Mouse (Mus musculus): Measurements from ENCODE around the gene Tmem218. TPM values are rescaled to one million over a fixed set of nuclear protein-coding genes. Genes with fewer than 3 reads are reported as not detected.

Gene Tmem218
- polyA plus RNA-seq, 1 experiment from 2014 or later: 3.8 TPM

DNA sequence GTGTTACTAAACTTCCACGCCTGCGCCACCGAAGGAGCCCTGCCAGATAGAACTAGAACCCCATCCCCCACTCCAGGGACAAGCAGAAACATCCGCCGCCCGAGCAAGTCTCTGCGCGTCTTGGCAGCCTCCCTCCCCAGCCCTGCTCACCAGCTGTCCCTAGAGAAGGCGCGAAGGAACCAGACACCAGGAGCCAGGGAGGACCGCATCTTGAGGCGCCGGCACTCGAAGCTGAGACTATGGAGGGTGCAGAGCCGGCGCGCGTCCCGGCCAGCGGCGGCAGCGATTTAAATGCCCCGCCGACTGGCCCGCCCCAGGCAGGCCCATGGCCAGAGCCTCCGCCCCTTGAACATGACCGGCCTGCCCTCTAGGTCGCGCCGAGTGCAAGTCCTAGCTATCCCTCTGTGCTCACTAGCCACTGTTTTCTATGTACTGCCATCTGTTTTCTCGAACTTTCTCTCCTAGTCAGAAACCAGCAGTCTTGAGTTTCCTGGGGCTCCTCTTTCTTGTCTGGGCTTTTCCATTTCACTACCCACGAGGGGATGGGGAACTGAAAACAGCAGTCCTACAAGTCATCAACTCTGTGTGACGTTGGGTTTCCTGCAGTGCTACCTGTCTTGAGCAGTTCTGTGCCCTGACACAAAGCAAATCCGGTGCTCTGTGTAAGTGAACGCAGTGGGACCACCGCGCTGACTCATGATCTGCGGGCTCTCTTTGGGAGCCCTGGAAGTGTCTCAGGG is 47.3 kb downstream of the Tmem218 start, which contains the start of gene Slc37a2:
TSS of gene Slc37a2 (minus strand) at position 590 of the 740 bp plus-strand sequence.
- Histone ChIP-seq H3K4me1 (replicated peaks) (peaks cover 6% of the 10 kb centered on the region), H3K9me3 (replicated peaks) (no peaks in the 10 kb centered on the region), H3K27ac (no peak within 1 kb of the TSS), H3K27me3 (peaks cover 26% of the 10 kb centered on the region), H3K4me3 (replicated peaks) (peak within 1 kb of the TSS; percentile 51), H3K36me3 (no peaks in the 10 kb centered on the region), H3K4me2 (peak within 1 kb of the TSS; percentile 59), H3K9ac (peak within 1 kb of the TSS; percentile 29; the same call in 1 of the 2 replicates)
- WGBS (ENCODE audit: insufficient replicate concordance): 2% methylated on average over 38 of the region's 38 CpGs
- DNase-seq (no peak), ATAC-seq (ENCODE audit: low read depth) (peak; percentile 82)

DNA sequence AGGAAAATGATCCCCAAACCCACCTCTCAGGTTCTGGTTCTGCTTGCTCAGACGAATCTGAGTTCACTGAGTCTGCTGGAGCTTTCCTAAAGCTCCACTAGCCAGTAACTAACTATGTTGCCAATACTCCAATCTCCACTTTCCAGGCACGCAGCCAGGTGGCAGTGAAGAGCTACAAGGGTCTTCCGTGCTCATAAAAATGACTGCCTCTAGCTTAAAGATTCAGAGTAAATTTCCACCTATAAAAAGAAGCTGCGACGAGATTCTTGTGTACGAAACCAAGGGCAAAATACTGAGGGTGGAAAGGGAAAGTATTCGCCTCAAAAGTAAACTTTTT is 47.8 kb downstream of the Tmem218 start:
- DNase-seq: no peak
- WGBS (ENCODE audit: insufficient replicate concordance): 22% methylated on average over 7 of the region's 7 CpGs
- peaks cover 26% of the 10 kb centered on the region for H3K27me3 ChIP-seq
- peak overlapping the region; percentile 51 for H3K4me3 ChIP-seq (replicated peaks)
- no peaks in the 10 kb centered on the region for H3K36me3 ChIP-seq
- H3K27ac ChIP-seq: no peak overlapping the region
- no peaks in the 10 kb centered on the region for H3K9me3 ChIP-seq (replicated peaks)
- H3K4me2 ChIP-seq: peak overlapping the region; percentile 59
- 0 out of 2 replicates have a peak, but pooled peaks have one; percentile 12 for ATAC-seq (ENCODE audit: low read depth)
- H3K9ac ChIP-seq: 0 out of 2 replicates have a peak overlapping the region, but pooled peaks have one; percentile 29
- H3K4me1 ChIP-seq (replicated peaks): peaks cover 6% of the 10 kb centered on the region

- ATAC-seq (ENCODE audit: low read depth) (no peak), DNase-seq (no peak)
- H3K9me3 ChIP-seq (replicated peaks): no peaks in the 10 kb centered on the region
- H3K4me3 ChIP-seq (replicated peaks): no peak overlapping the region
- no peak overlapping the region for H3K27ac ChIP-seq
- 71% methylated on average over 2 of the region's 2 CpGs for WGBS (ENCODE audit: insufficient replicate concordance)
- no peaks in the 10 kb centered on the region for H3K36me3 ChIP-seq
- H3K4me1 ChIP-seq (replicated peaks): no peaks in the 10 kb centered on the region
- H3K4me2 ChIP-seq: no peak overlapping the region
- no peaks in the 10 kb centered on the region for H3K27me3 ChIP-seq
- H3K9ac ChIP-seq: no peak overlapping the region
Measured at GRCm38 (mm10) chr9:37266622-37267021, 58.6 kb downstream of the Tmem218 start.

Other genes starting within 250 kb of the Tmem218 start
- 0.36 and 0.50 TPM in 2 replicates for gene Pknox2, start 60.8 kb upstream of the Tmem218 start, polyA plus RNA-seq (2015; fragmentation: Nextera tagmentation; extraction: Ambion mirVana)
- 1.5 and 1.7 TPM in 2 replicates for gene Slc37a2, start 47.5 kb downstream of the Tmem218 start, polyA plus RNA-seq (2015; fragmentation: Nextera tagmentation; extraction: Ambion mirVana)
- 5.2 and 6.2 TPM in 2 replicates for gene Ccdc15, start 140.2 kb downstream of the Tmem218 start, polyA plus RNA-seq (2015; fragmentation: Nextera tagmentation; extraction: Ambion mirVana)
- 0.06 TPM in 1 of 2 replicates, not detected in the other for gene Hepacam, start 159.1 kb downstream of the Tmem218 start, polyA plus RNA-seq (2015; fragmentation: Nextera tagmentation; extraction: Ambion mirVana)
- gene Robo4, start 193.7 kb downstream of the Tmem218 start, polyA plus RNA-seq (2015; fragmentation: Nextera tagmentation; extraction: Ambion mirVana): 2.0 and 2.5 TPM in 2 replicates
- gene Robo3, start 225.0 kb downstream of the Tmem218 start, polyA plus RNA-seq (2015; fragmentation: Nextera tagmentation; extraction: Ambion mirVana): 0.12 and 0.13 TPM in 2 replicates